In genomic region chr7:138657076-138657475, GRCm38 (mm10) we compare ENCODE assay signal across 18 mouse cellular contexts.
"Had no signal": no experiment of that assay in that cellular context is flagged by ENCODE, and none has a peak within 500 bp of the region (broad histone marks: within the 10 kb centered on the region; RNA-seq: fewer than 3 reads in every experiment).

No protein-coding gene starts in this region.

- H3K27ac ChIP-seq: kidney, embryonic 15.5 days; limb, embryonic 15.5 days; liver, embryonic 14.5 days; macrophage; midbrain, embryonic 12.5 days; midbrain, embryonic 15.5 days; neural tube, embryonic 12.5 days; neural tube, embryonic 15.5 days; stomach, embryonic 15.5 days had no signal

- H3K27me3 ChIP-seq: kidney, embryonic 15.5 days; limb, embryonic 12.5 days; limb, embryonic 15.5 days; midbrain, embryonic 12.5 days; midbrain, embryonic 15.5 days; neural tube, embryonic 12.5 days; neural tube, embryonic 15.5 days; stomach, embryonic 15.5 days had no signal

- H3K36me3 ChIP-seq: kidney, embryonic 15.5 days; limb, embryonic 12.5 days; limb, embryonic 15.5 days; midbrain, embryonic 12.5 days; midbrain, embryonic 15.5 days; neural tube, embryonic 12.5 days; neural tube, embryonic 15.5 days; stomach, embryonic 15.5 days had no signal

- H3K4me1 ChIP-seq: kidney, embryonic 15.5 days; midbrain, embryonic 12.5 days; midbrain, embryonic 15.5 days; neural tube, embryonic 12.5 days; stomach, embryonic 15.5 days had no signal

- H3K4me3 ChIP-seq: kidney, embryonic 15.5 days; limb, embryonic 12.5 days; limb, embryonic 15.5 days; midbrain, embryonic 12.5 days; midbrain, embryonic 15.5 days; neural tube, embryonic 12.5 days; neural tube, embryonic 15.5 days; stomach, embryonic 15.5 days had no signal

- DNase-seq: left cerebral cortex, postnatal 4 days; liver, postnatal 0 days; lung, embryonic 14.5 days; right cerebral cortex, adult 18-20 months; right cerebral cortex, postnatal 14 days; spleen, adult 18-20 months; thymus, postnatal 25 days had no signal

- ATAC-seq: liver, postnatal 0 days; lung, postnatal 0 days; midbrain, embryonic 15.5 days had no signal
